Mouse (Mus musculus) right cerebral cortex, postnatal 10 days (tissue): Measurements from ENCODE around the gene Vmn2r4.
"Not testable (repeated sequence)": the region's sequence is repeated elsewhere in the genome, so short reads cannot be mapped to it uniquely, and the experiment has no call there.

Source experiments
- DNase-seq, 2 experiments: peaks; one replicate each; pipeline ENCODE4 v3.0.0; 2021; ENCODE audit warnings: low spot score in 2 of 2

Gene Vmn2r4

GRCm38 (mm10) chr3:64415268-64415667 is at the start of gene Vmn2r4:
Vmn2r4 (minus strand) TSS chr3:64415368.
- DNase-seq, result not testable (repeated sequence)

DNA sequence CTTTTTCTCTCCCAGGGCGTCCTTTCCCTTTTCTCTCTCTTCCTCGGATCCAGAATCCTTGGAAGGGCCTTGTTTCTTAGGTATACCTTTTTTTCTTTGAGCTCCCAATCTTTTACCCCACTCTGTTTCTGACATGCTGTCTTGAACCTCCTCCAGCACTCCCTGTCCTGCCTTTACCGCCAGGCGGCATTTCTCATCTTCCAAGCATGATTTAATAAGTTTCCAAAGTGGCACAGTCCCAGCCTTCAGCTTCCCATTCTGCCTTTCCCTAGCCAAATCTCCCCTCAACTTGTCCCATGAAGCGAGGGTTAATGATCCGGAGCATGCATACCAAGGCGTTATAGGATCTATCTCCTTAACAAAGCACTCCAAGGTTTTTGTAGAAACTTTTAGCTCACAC is 19.1 kb upstream of the Vmn2r4 start:
- not testable (repeated sequence) for DNase-seq

- DNase-seq, result not testable (repeated sequence)
Observed at GRCm38 (mm10) chr3:64428117-64428798, 13.1 kb upstream of the Vmn2r4 start.

- DNase-seq, result not testable (repeated sequence)
Observed at GRCm38 (mm10) chr3:64422141-64422540, 7.0 kb upstream of the Vmn2r4 start.

DNA sequence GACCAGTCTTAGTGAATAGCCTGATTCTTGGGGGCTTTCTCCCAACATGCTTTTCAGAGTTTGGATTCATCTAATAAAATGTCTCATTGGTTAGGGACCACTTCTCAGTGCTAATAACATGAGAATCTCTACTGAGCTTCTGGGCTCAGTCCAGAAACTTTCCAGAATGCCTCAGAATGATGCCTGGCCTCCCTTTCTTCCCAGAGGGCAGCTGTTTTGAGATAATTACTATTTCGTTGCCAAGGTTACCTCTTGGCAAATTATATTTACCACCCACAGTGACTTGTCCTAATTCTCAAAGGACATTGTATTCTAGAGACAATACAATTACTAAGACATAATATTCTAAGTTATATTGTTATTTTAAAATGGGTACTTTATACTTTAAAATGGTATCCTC is 2.3 kb upstream of the Vmn2r4 start:
- DNase-seq, result not testable (repeated sequence)

DNA sequence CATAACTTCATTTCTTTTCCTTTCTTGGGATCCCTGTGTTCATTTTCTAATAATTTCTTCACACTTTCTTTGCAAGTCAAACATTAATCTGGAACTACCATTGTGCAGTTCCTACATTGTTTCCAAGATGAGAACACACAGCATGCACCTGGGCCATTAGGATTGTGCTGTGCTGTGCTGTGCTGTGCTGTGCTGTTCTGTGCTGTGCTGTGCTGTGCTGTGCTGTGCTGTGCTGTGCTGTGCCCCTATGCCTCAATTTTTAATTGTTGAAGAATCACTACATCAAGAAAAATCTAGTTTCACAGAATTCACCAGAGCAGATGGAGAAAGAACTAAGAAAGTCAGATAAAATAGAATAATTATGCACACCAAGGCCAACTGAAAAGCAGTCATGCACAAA is 915 bp downstream of the Vmn2r4 start:
- DNase-seq, result not testable (repeated sequence)

GRCm38 (mm10) chr3:64359286-64360035 is 55.7 kb downstream of the Vmn2r4 start:
- no peak for DNase-seq
